Mouse (Mus musculus): ENCODE results near the gene Olfr1423. TPM values are rescaled to one million over a fixed set of nuclear protein-coding genes. Genes with fewer than 3 reads are reported as not detected.
"Not testable (repeated sequence)": the region's sequence is repeated elsewhere in the genome, so short reads cannot be mapped to it uniquely, and the experiment has no call there.

The Olfr1423 gene
- polyA plus RNA-seq (2012; rRNA removed), result not detected in 2 replicates

- no peak for DNase-seq (ENCODE audit: low read depth)
- TF ChIP-seq POLR2A (IDR thresholded peaks at IDR 0.05; ENCODE audit: borderline replicate concordance, extremely low read depth, insufficient read depth, insufficient read length, poor library complexity, severe bottlenecking), result no peak
Observed at GRCm38 (mm10) chr19:12041217-12041616, at the start of gene Olfr1423. Olfr1423 (minus strand) TSS chr19:12041317.

DNA sequence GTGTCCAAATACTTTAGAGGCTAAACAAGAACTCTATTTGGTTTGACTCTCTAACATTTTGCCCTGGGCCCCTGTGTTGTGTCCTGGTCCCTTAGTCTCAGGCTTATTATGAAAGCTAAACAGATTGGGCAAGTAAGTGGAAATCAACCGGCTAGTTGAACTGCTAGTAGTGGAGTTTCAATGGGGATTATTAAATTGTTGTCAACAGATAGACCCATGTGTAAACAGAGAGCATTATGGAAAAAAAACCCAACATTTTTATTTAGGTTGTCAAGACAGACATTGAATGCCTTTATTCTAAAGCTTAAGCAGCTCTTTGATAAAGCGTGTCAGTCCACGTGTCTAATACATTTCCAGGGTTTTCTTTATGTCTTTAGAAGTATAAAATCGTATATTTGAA lies 36.5 kb upstream of the Olfr1423 start, which contains the start of gene Olfr1425:
TSS of gene Olfr1425 (minus strand) at position 101 of the 400 bp plus-strand sequence.
- not testable (repeated sequence) for DNase-seq (ENCODE audit: low read depth)

GRCm38 (mm10) chr19:12069546-12069945 lies 28.4 kb upstream of the Olfr1423 start:
- DNase-seq (ENCODE audit: low read depth), result not testable (repeated sequence)

DNA sequence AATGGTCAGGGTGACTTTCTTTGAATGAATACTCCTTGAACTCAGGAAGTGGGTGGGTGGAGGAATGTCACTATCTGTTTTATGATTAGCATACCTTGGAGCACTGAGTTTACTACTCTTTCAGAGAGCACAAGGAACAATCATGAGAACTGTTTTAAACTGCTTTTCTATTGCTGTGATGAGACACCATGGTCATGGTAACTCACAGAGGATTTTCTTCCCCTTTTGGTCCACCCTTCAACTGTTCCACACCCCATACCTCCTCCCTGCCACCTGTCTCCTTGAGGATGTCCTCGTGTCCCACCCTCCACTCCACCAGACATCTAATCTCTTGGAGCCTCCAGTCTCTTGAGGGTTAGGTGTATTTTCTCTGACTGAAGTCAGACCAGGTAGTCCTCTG lies 26.7 kb upstream of the Olfr1423 start:
- DNase-seq (ENCODE audit: low read depth), result not testable (repeated sequence)

DNA sequence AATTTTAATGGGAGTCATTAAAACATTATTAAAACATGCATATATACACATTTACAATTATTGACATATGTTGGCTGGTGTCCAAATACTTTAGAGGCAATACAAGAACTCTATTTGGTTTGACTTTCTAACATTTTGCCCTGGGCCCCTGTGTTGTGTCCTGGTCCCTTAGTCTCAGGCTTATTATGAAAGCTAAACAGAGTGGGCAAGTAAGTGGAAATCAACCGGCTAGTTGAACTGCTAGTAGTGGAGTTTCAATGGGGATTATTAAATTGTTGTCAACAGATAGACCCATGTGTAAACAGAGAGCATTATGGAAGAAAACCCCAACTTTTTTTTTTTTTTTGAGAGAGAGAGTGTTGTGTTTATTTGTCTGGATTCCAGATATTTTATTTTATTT lies 21.5 kb upstream of the Olfr1423 start, which contains the start of gene Olfr1424:
TSS of gene Olfr1424 (minus strand) at position 101 of the 400 bp plus-strand sequence.
- DNase-seq (ENCODE audit: low read depth), result not testable (repeated sequence)

- TF ChIP-seq CTCF (IDR thresholded peaks at IDR 0.05; ENCODE audit: borderline replicate concordance, extremely low read depth, insufficient read depth, insufficient read length) (no peak), POLR2A (IDR thresholded peaks at IDR 0.05; ENCODE audit: borderline replicate concordance, extremely low read depth, insufficient read depth, insufficient read length, poor library complexity, severe bottlenecking) (no peak)
- no peak for DNase-seq (ENCODE audit: low read depth)
Observed at GRCm38 (mm10) chr19:12043163-12043562, 2.0 kb upstream of the Olfr1423 start.

DNA sequence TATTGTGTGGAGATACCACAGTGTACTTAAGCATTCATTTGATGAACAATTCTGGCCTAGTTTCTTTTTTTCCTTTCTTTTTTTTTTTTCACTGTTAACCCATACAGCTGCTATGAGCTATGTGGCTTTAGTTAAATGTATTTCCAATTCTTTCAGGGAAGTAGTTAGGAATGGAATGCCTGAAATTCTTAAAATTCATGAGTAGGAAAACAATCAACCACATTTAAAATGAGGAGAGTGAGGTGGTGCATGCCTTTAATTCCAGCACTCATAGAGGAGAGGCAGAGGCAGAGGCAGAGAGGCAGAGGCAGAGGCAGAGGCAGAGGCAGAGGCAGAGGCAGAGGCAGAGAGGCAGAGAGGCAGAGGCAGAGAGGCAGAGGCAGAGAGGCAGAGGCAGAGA lies 3.4 kb downstream of the Olfr1423 start:
- TF ChIP-seq POLR2A (IDR thresholded peaks at IDR 0.05; ENCODE audit: borderline replicate concordance, extremely low read depth, insufficient read depth, insufficient read length, poor library complexity, severe bottlenecking) (no peak), CTCF (IDR thresholded peaks at IDR 0.05; ENCODE audit: borderline replicate concordance, extremely low read depth, insufficient read depth, insufficient read length) (no peak)
- DNase-seq (ENCODE audit: low read depth), result no peak

DNA sequence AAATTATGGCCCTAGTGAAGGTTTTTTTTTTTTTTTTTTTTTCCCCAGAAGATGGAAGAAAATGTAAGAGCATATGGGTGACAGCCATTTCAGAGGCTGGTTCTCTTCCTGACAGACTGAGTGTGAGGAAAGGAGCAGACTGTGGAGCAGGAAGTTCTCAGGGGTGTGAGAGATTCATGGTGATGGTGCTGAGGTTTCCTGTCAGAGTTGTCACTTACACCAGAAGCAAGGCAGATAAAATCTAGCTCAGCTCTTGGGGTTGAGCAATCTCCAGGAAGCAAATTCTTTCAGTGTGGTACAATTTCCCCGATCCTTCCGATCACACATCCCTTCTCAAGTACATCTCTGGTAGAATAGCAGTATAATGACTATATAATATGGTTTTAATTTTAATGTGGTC lies 14.5 kb downstream of the Olfr1423 start:
- TF ChIP-seq CTCF (IDR thresholded peaks at IDR 0.05; ENCODE audit: borderline replicate concordance, extremely low read depth, insufficient read depth, insufficient read length), result no peak
- no peak for TF ChIP-seq POLR2A (IDR thresholded peaks at IDR 0.05; ENCODE audit: borderline replicate concordance, extremely low read depth, insufficient read depth, insufficient read length, poor library complexity, severe bottlenecking)
- no peak for DNase-seq (ENCODE audit: low read depth)

DNA sequence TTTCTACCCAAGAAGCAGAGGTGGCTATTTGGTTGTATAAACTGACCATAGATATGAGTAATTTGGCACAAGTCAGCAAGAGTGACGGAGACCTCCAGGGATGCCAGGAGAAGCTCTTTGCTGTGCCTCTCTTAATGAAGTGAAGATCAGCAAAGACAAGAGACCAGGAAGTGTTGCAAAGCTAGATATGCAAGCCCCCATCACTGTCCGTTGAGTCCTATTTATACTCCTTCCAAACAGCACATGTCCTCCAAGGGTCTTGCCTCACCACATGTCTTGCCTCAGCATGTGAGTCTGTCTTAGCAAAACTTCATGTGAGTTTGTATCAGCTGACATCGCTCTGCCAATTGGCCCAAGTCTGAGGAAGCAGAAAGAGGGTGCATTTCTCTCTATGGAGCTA lies 15.8 kb downstream of the Olfr1423 start:
- DNase-seq (ENCODE audit: low read depth), result no peak
- TF ChIP-seq POLR2A (IDR thresholded peaks at IDR 0.05; ENCODE audit: borderline replicate concordance, extremely low read depth, insufficient read depth, insufficient read length, poor library complexity, severe bottlenecking) (no peak), CTCF (IDR thresholded peaks at IDR 0.05; ENCODE audit: borderline replicate concordance, extremely low read depth, insufficient read depth, insufficient read length) (no peak)

DNA sequence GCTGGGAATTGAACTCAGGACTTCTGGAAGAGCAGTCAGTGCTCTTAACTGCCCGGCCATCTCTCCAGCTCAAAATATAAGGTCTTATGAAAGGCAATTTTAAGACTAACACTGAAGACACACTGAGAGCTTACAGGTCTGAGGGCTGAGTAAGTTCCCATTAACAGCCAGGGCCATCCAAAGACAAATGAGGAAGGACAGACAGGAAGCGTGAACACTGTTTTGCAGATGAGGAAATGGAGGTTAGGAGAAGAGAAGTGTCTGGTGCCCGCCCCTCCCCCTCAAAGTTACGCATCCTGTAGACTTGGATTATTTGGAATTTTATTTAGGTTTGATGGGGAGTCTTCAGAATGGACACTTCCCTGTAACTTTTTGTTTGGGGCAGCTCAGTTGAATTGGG lies 17.0 kb downstream of the Olfr1423 start:
- no peak for DNase-seq (ENCODE audit: low read depth)
- TF ChIP-seq POLR2A (IDR thresholded peaks at IDR 0.05; ENCODE audit: borderline replicate concordance, extremely low read depth, insufficient read depth, insufficient read length, poor library complexity, severe bottlenecking) (no peak), CTCF (IDR thresholded peaks at IDR 0.05; ENCODE audit: borderline replicate concordance, extremely low read depth, insufficient read depth, insufficient read length) (no peak)

GRCm38 (mm10) chr19:12016192-12016591 lies 24.9 kb downstream of the Olfr1423 start:
- no peak for DNase-seq (ENCODE audit: low read depth)
- no peak for TF ChIP-seq POLR2A (IDR thresholded peaks at IDR 0.05; ENCODE audit: borderline replicate concordance, extremely low read depth, insufficient read depth, insufficient read length, poor library complexity, severe bottlenecking)
- TF ChIP-seq CTCF (IDR thresholded peaks at IDR 0.05; ENCODE audit: borderline replicate concordance, extremely low read depth, insufficient read depth, insufficient read length), result no peak

GRCm38 (mm10) chr19:12015708-12016107 lies 25.4 kb downstream of the Olfr1423 start:
- peak; percentile 17 for DNase-seq (ENCODE audit: low read depth)
- TF ChIP-seq POLR2A (IDR thresholded peaks at IDR 0.05; ENCODE audit: borderline replicate concordance, extremely low read depth, insufficient read depth, insufficient read length, poor library complexity, severe bottlenecking), result no peak
- TF ChIP-seq CTCF (IDR thresholded peaks at IDR 0.05; ENCODE audit: borderline replicate concordance, extremely low read depth, insufficient read depth, insufficient read length), result peak; percentile 49; the same call in 1 of the 2 replicates

- TF ChIP-seq POLR2A (IDR thresholded peaks at IDR 0.05; ENCODE audit: borderline replicate concordance, extremely low read depth, insufficient read depth, insufficient read length, poor library complexity, severe bottlenecking) (no peak), CTCF (IDR thresholded peaks at IDR 0.05; ENCODE audit: borderline replicate concordance, extremely low read depth, insufficient read depth, insufficient read length) (no peak)
- DNase-seq (ENCODE audit: low read depth), result peak; percentile 44
Observed at GRCm38 (mm10) chr19:12013228-12013627, 27.9 kb downstream of the Olfr1423 start.

DNA sequence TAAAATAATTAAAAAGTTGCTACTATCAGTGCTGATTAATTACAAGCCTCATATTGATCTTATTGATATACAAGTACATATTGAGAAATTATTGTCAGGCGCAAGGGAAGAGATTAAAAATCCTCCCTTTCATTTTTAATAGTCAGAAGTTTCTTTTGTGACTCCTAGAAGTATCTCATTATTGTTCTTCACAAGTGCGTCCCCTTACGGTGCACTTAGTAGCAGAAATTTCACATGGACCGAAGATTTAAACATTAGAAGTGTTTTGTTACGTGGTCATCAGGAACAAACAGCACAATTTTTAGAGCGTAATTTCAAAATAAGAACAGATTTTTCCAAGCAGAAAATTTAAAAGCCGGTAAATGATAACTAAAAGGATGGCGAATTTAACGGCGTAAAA lies 28.5 kb downstream of the Olfr1423 start:
- DNase-seq (ENCODE audit: low read depth), result no peak
- no peak for TF ChIP-seq CTCF (IDR thresholded peaks at IDR 0.05; ENCODE audit: borderline replicate concordance, extremely low read depth, insufficient read depth, insufficient read length)
- no peak for TF ChIP-seq POLR2A (IDR thresholded peaks at IDR 0.05; ENCODE audit: borderline replicate concordance, extremely low read depth, insufficient read depth, insufficient read length, poor library complexity, severe bottlenecking)
